Mouse (Mus musculus) heart, adult 18-20 months (tissue): Measurements from ENCODE around the gene Alkbh3. TPM values are rescaled to one million over a fixed set of nuclear protein-coding genes. Genes with fewer than 3 reads are reported as not detected.
A peak's percentile ranks its signal among the peaks of the same experiment; 100 is the strongest.

Experiments used
- DNase-seq, 2 experiments: peaks; one replicate each; pipeline ENCODE4 v3.0.0; 2021 to 2022; ENCODE audit warnings: mixed read lengths in 1 of 2
- total RNA-seq, 2 experiments: library from RNA; stranded (reverse); gene quantifications; 2 replicates each; pipeline ENCODE4 v1.2.3; 2021

Alkbh3 gene
- total RNA-seq, 2 experiments from 2014 or later, result 55.2 to 55.4 TPM

DNA sequence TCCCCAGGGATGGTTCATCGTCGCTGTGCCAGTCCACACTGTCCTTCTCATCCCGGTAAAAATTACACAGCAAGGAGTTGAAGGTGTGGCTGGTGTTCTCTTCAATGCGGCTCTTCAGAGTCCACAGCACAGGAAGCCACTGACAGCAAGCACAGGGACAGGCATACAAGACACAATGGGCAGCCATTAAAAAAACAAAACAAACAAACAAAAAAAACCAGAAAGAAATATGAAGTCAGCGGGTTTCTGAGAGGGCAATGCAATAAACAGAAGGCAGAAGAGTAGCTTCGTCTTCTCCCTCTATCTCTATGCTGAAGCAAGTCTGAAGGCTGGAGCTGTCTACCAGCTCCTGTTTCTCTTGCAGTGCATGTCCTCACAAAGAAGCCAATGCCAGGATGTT, 14.4 kb downstream of the Alkbh3 start, which contains the start of gene Gm27027:
Gene Gm27027 (minus strand): TSS at position 101 of the 400 bp plus-strand sequence.
- DNase-seq, result no peak

DNA sequence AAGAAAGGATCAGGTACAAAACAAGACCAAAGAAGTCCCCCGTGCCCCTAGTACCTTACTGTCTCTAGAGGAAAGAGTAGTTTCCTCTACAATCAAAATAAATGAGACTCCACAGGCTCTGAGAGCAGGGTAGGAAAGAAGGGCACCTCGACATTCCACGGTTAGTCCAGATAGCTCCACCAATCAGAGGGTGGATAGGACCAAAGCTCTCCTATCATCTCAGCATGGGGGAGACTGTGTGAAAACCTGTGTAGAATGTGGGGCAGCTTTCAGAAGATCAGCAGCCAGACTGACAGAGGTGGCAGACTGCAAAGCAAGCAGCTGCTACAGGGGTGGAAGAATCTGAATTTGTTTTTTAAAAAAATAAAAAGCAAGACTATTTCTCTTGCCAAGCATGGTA, 17.8 kb downstream of the Alkbh3 start:
- no peak for DNase-seq

DNA sequence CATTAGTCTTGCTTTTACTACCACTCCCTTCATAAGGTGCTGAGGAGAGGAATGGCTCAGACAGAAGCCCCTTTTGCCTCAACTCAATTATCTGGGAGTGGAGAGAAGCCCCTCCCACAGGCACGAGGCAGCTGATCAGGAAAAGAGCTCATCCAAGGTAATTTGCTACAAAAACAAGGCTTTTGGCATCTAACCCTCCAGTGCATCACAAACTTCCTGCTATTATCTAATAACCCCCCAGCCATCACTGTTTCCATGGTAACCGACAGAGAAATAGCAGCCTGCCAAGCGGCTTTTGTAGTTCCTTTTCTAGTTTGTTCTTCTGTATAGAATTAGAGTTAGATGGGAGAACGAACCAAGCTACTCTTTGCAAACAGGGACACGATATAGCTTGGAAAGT, 18.3 kb downstream of the Alkbh3 start:
- DNase-seq, result peak; percentile 37 to 51

DNA sequence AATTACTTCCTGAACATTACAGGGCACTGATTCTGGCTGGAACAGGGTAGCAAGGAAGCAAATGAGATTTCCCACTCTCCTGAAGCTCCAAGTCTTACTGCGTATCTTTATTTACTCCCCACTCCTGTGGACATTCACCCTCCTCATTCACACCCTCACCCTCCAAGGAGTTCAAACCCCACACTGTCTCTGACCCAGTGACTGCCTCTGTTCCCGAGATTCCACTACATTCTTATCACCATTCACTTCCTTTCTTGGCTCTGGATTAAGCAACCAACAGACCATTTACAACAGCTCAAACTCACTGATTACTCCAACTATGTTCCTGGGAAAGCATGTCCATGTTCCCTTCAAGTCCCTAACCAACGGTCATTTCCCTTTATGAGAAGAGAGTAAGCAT, 19.3 kb downstream of the Alkbh3 start:
- no peak for DNase-seq

DNA sequence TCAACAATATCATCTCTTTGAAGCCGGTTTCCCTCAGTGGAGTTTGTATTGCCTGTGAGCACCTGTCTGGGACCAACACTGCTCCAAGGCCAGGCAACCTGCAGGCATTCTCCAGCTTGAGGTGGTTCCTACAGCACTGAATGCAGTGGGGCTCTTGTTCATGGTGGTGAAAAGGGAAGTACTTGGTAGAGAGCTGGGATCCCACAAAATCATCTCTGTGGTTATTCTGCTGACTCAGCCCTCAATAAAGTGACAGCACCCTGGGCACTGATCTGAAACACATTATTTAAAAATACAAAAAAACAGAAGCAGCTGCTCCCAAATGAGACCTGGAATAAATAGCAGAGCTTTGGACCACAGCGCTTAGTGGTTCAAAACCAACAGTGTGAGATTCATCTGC, 22.2 kb downstream of the Alkbh3 start:
- DNase-seq, result no peak

DNA sequence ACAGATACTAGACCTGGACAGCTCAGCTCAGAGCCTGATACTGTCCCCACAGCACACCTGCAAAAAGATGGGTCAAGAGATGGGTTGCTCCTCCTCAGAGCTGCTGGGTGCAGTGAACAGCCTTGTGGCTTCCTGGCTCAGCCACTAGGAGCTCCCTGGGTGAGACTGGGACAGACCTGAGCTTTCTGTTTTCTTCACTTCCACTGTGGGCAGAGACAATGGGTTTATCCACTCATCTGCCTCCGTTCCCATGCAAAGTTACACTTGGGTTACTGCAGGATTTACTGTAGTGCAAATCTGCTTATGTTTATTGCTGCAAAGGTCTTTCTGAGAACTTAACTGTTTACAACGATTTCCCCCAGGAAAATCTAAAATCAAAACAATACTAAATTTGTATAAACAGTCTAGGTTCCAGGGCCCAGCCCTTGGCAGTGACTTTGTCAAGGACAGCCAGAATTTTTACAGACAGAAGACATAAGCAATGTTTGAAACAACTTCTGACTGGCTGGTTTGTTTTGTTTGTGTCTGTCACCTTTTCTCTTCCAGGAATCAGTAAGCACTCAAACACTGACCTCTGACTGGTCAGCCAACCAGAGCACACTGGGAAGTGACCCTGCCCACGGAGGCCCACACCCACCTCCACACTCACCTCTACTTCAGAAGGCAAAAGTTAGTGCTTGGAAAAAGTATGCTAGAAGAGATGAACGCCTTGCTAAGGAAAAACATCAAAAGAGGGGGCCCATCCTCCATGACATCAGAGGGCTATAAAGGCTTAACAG, 28.0 kb downstream of the Alkbh3 start:
- no peak for DNase-seq

DNA sequence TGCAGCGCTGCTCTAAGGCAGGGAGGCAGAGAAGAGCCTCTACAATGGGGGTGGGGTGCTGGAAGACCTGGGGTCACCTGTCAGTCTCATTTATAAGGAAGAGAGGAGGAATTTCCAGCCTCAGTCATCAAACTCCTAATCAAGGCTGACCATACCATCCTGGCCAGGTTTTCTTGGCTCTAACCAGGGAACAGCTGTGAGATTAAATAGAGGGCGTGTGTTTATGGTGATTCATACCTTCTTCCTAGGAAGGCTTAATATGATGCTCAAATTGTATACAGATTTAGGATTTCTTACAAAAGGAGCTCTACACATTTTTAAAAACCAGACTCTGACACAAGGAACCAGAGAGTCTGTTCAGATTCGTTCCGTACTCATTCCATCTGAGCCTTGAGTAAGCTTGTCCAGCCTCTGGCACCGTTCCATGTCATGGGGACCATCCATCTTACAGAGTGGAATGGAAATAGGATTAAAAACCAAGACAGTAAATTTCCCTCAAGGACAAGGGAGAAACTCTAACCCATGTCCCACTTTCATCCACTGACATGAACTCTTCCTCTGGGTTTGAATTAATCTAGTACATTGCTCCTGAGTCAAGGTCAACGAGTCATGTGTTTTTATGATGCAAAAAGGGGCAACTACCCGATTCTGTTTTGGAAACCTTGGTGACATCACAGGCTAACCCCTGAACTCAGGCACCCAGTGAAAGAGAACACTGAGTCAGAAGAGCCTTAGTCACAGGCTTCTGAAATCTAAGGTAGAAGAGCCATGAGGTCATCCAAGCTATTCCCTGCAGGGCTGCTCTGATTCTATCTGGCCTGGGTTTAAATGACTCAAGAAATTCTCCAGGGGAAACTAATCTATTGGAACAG, 31.1 kb downstream of the Alkbh3 start:
- no peak for DNase-seq

DNA sequence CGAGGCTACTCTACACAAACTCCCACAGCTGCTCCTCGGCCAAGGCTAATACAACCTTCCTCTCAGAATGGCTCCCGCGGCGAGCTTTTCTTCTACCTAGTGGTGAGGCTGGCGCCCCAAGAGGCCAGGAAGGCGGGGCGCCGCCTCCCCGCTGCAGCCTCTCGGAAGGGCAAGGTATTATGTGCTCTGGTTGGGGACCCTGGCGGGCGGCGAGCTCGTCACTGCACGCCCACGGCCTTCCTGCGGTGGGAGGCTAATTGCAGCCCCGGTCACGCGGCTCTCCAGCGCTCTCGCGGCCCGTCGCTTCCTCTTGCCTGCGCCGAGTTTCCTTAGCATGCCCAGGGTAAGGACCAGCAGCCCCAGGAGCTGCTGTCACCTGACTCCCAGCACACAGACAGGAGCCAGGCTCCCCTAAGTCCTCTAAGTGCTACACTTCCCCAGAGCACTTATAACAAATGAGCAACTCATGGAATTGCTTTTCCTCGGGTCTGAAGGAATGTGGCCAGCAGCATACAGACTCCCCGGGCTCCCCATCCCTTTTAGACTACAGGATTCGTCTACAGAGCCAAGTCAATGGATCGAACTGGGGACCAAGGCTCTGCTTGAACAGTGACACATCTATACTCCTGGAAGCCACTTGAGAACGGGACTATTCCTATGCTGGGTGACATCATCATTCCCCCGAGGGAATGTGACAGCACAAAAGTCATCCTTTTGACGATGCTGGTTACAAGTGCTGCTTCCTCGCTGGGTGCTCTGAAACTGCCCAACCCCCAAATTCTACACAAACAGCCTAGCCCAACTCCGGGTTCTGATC, 34.0 kb downstream of the Alkbh3 start:
- DNase-seq, result peak; percentile 47 to 57

DNA sequence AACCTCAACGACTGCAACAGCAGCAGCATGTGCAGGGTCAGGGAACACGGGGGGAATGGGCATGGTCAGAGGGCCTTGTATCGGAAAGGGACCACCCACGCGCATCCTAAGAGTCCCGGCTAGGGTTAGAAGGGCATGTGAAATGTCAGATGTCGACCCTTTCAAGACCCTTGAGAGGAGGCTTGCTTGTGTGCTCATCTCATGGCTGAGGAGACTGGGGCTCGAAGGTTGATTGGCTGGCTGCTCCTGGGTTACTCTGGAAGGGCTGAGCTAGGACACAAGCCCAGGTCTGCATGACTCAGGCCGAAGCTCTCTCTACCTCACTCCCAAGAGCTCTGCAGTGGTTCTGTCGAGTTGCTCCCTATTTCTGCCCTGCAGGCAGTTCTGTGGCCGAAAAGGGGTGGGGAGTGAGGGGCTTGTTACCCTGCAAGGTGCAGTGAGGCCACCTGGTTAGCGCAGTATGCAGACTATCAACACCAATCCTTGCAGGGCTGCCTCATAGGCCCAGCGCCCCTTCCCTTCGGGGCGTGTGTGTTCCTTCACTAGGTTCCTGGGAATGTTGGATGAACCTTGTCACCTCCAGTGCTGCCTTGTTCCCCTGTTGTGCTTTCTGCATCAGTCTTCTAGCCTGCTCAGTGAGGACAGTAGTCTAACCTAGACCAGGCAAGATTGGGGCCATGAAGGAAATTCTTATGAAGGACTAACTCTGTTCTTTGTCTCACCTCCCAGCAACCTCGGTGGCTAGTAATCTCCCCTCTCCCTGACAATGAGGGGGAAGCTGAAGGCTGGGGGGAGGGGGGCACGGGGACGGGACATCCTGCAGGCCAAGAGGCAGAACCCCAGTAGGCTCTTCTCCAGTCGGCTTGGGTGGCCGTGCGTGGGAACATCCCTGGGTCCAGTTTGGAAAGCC, 34.8 kb downstream of the Alkbh3 start:
- no peak for DNase-seq

DNA sequence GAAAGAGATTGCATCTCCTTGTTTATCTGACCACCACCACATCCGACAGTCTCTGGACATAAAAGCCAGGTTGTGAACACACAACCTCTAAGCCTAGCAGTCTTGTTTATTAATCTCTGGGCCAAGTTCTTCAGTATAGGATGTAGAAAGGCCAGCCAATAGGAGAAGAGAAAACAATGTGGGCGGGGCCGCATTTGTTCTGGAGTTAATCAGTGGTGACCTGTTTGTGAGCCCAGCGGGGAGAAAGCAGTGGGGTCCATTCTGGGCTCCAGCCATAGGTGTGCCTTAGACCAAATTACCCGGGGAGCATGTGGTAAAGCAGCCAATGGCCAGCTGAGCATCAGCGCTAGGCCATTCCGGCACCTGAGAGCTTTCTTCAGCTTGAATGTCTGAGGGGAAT, 35.6 kb downstream of the Alkbh3 start:
- DNase-seq, result no peak

DNA sequence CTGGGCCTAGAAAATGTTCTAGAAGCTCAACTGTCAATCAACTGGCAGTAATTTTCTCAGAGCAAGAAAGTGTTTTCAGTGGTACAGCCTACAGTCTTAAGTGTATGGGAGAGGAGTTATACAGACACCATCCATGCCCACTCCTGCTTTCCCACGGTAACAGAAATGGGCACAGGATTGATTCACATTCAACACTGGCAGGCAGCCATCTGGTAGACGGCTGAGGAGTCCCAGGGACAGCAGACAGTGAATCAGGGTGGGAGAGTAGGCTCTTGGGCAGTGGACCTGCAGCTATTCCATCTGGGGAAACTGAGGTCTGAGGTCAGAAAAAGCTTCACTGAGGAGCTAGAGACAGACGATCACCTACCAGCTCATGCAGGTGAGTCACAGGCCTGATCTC, 39.0 kb downstream of the Alkbh3 start:
- no peak for DNase-seq

DNA sequence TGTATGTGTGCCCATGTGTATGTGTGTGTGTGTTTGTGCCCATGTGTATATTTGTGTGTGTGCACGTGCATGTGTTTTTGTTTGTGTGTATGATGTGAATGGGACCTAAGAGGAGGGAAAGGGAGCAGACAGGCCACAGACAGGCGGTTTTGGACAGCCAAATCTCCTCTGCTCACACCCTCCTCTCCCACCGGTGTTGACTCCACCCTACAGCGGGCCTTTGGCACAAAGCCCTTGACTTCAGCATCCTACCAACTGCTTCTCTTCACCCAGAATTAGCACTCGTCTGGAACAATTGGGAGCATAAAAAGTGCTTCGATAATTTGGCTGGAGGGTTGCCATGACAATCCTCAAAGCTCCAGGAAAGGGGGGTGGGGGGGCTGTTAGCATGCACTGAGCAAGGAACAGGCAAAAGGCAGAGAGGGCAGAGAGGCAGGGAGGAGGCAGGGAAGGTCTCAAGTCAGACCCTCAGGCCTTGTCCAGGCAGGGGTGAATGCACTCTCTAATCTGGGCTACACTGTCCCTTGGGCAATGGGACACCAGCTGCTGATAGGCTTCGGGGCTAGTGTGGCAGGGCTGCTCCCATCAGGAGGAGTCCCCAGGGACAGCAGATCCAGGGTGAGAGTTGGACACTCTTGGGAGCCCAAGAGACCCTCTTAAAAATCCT, 46.0 kb downstream of the Alkbh3 start:
- peak; percentile 22 to 27 for DNase-seq

DNA sequence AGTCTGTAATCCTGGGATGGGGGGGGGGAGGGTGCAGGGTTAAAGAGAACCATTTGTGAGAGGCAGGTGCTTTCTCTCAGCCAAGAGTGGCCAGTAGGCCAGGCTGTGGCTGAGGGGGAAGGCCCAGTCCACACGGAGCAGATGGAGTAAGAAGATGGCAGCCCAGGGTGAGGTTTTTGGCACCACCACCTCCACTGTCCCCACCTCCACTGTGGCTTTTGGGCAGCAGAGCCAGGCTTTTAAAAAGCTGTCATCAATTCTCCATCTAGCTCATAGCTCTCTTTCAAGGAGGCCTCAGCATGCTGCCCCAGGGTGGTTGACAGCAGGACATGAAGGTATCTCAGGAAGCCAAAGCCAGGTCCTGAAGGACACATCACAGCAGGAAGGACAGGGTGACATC, 46.8 kb downstream of the Alkbh3 start:
- DNase-seq, result no peak

DNA sequence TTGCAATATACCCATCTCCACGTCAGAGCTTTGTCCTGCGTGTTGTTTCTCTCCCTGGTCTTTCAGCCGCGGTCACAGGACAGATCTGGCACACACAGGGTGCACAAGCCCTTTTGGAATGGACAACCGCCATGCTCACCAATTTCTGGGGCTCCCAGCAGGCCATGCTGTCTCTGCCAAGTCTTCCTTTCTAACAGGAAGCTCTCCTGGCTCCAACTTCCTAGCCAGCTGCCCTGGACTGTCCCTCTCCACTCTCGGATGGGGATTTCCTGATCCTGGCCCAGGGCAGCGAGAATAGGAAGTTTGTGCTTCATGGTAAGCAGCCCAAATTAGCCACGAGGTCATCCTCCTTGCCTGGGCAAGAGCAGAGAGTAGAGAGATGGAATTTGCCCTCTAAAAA, 48.9 kb downstream of the Alkbh3 start:
- DNase-seq, result peak; percentile 31 to 77

DNA sequence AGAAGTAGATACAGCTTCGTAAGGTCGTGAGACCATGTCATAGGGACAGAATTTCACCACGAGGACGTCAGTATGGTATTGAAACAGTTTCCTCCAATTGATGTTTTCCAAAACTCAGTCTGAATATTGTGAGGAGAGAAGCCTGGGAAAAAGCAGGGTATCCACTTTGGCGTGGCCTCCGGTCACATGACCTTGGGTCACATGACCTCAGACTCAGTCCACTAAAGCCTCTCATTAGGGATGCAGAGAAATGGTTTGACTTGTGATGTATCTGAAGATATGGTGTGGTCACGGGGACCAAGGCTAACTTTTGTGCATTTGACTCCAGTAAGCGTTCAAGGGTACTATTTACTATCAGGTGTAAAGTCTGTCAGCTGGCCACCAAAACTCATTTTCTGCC, 51.3 kb downstream of the Alkbh3 start:
- no peak for DNase-seq

DNA sequence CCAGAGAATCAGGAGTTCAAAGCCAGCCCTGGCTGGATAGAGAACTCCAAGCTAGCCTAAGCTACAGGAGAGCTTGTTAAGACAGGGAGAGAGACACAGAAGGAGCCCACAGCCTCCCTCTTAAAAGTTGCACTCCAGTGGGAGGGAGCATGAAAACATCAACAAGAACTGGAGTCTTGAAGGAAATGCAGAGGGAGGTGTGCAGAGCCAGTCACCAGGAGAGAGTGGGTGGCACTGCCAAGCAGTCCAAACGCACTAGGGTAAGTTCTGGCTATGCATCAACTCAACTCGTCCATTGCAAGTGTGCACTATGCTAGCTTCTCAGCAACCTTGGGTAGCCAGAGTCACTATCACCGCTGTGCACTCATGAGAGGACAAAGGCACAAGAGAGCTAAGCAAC, 52.4 kb downstream of the Alkbh3 start:
- DNase-seq, result no peak

DNA sequence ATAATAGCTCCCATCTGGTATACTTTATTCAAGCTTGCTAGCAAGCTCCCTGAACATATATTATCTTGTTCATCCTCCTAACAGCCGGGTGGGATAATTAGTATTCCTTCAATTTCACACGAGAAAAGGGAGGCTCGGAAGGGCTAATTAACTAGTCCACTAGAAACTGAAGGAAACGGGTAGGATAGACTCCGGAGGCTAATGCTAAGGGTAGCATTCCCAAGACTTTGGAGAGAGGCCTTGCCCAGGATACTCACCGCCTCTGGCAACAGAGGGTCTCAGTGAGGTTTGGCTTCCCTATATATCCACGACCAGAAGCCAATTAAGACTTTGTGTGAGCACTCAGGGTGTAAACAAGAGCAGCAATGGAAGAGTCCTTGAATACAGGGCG, 52.8 kb downstream of the Alkbh3 start:
- DNase-seq, result no peak

DNA sequence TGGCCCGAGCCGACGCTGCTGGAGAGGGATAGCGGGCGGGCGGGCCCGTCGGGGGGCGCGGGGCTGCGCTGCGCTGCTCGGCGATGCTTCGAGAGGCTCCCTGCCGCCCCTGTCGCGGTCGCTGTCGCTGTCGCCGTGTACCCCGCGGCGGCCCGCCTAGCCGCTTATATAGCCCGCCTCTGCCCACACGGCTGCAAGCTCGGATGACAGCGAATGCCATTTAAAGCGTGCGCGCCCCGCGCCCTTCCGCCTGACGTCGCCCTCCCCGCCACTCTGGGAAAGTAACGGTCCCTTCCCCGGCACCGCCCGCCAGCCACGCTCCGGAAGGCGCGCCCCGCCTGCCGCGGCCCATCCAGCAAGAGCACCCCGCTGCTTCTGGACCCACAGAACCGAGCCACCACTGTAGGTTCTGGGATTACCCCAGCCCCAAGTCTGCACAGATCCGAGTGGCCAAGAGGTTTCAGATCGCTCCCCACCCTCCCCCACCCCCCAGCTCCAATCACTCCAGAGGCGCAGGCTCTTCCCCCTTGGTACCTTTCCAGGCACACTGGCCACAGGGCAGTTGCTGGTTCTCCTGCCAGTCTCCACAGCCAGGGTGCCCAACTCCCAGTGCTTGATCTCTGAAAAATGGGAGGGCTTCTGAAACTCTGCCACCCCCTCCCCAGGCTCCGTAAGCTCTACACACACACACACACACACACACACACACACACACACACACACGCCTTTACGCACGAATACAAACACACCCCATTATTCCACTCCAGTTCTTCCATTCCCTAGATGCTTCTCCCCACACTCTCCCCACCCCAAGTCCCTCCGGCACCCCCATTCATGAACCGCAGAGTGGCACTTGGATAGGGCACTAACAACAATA, 53.5 kb downstream of the Alkbh3 start, which contains the start of gene Gm13889:
Gene Gm13889 (minus strand): TSS at position 294 of the 877 bp plus-strand sequence.
- peak; percentile 77 to 82 for DNase-seq

DNA sequence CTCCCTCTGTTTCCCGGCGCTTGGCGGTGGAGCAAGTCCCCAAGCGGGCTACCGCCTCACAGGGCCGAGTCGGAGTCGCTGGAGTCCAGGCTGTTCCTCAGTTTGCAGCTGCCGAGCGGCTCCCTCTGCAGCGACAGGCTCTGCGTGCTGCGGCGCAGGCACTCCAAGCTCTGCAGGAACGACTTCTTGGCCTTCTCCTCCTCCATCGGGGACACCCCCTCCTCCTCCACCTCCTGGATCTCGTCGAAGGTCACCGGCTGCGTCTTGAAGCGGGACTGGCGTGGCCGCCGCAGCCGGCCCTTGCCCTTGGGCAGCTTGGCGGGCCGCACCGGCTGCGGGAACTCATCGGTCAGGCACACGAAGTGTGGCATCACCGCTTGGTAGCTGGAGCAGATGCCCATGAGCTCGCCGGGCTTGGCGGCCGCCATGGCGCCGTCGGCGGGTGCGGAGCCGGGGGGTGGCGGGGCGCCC, 54.2 kb downstream of the Alkbh3 start:
- DNase-seq, result peak; percentile 51 to 65

DNA sequence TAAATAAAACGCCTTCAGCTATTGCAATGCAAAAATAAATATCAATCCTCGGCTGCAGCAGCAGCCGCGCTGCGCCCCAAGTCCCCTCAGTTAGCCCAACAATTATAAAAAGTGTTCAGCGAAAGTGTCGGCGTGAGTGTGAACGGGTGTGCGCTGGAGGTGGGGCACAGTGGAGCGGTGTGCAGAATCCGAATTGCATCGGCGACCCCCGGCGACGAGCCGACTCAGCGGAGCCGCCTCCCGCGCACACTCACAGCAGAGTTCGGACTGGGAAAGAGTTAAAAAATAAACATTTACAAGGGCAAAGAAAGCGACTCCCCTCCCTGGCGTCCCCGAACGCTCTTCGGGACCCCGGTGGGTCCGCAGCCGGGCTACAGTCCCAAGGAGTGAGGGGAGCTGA, 54.7 kb downstream of the Alkbh3 start:
- no peak for DNase-seq
